Mouse (Mus musculus) retina, postnatal 1 day (tissue): ENCODE data around the gene Nr2c2ap.

Experiments
- DNase-seq: peaks from one replicate; pipeline ENCODE4 v3.0.0-alpha.2; 2012

Gene Nr2c2ap

GRCm38 (mm10) chr8:70131166-70131883 lies at the start of gene Nr2c2ap:
Gene Nr2c2ap (plus strand): TSS chr8:70131333.
- peak; percentile 90 for DNase-seq

GRCm38 (mm10) chr8:70081976-70082375 lies 49.2 kb upstream of the Nr2c2ap start:
- no peak for DNase-seq

GRCm38 (mm10) chr8:70083285-70083684 lies 47.8 kb upstream of the Nr2c2ap start, which contains the start of gene Hapln4:
Gene Hapln4 (plus strand): TSS chr8:70083457.
- peak; percentile 78 for DNase-seq

- DNase-seq: peak; percentile 67
Observed at GRCm38 (mm10) chr8:70084191-70085065, 46.7 kb upstream of the Nr2c2ap start.

GRCm38 (mm10) chr8:70086151-70086550 lies 45.0 kb upstream of the Nr2c2ap start:
- DNase-seq: no peak

GRCm38 (mm10) chr8:70087237-70087636 lies 43.9 kb upstream of the Nr2c2ap start:
- no peak for DNase-seq

- peak; percentile 71 for DNase-seq
Observed at GRCm38 (mm10) chr8:70087836-70088650, 43.1 kb upstream of the Nr2c2ap start.

GRCm38 (mm10) chr8:70089296-70089960 lies 41.7 kb upstream of the Nr2c2ap start:
- peak; percentile 21 for DNase-seq

- no peak for DNase-seq
Observed at GRCm38 (mm10) chr8:70092786-70093185, 38.3 kb upstream of the Nr2c2ap start.

- DNase-seq: no peak
Observed at GRCm38 (mm10) chr8:70099276-70099675, 31.9 kb upstream of the Nr2c2ap start.

GRCm38 (mm10) chr8:70100241-70100640 lies 30.9 kb upstream of the Nr2c2ap start:
- no peak for DNase-seq

- DNase-seq: peak; percentile 61
Observed at GRCm38 (mm10) chr8:70104506-70104905, 26.6 kb upstream of the Nr2c2ap start.

GRCm38 (mm10) chr8:70104922-70105321 lies 26.2 kb upstream of the Nr2c2ap start:
- no peak for DNase-seq

- DNase-seq: no peak
Observed at GRCm38 (mm10) chr8:70110451-70110850, 20.7 kb upstream of the Nr2c2ap start.

- DNase-seq: no peak
Observed at GRCm38 (mm10) chr8:70111192-70111795, 19.8 kb upstream of the Nr2c2ap start.

GRCm38 (mm10) chr8:70112401-70113016 lies 18.6 kb upstream of the Nr2c2ap start:
- DNase-seq: peak; percentile 55

GRCm38 (mm10) chr8:70114488-70114887 lies 16.6 kb upstream of the Nr2c2ap start:
- no peak for DNase-seq

GRCm38 (mm10) chr8:70114892-70115291 lies 16.2 kb upstream of the Nr2c2ap start:
- DNase-seq: no peak

GRCm38 (mm10) chr8:70117611-70118010 lies 13.5 kb upstream of the Nr2c2ap start:
- DNase-seq: peak; percentile 55

- DNase-seq: peak; percentile 57
Observed at GRCm38 (mm10) chr8:70118726-70119700, 12.1 kb upstream of the Nr2c2ap start.
